Mouse (Mus musculus) liver, embryonic 15.5 days (tissue): ENCODE data around the gene Ptn. TPM values are rescaled to one million over a fixed set of nuclear protein-coding genes. Genes with fewer than 3 reads are reported as not detected.
A peak's percentile ranks its signal among the peaks of the same experiment; 100 is the strongest.

Source experiments
- ATAC-seq: fragments of 200-750 bp; cut with Nextera tagmentation; 2 replicates; pipeline ENCODE4 v1.8.0; 2017; ENCODE audit warnings: moderate number of reproducible peaks, mild to moderate bottlenecking, moderate library complexity; ENCODE audit not compliant: insufficient read depth
- H3K27ac ChIP-seq: fragments of 300-500 bp; sonication (generic); replicated peaks from 2 replicates; pipeline ENCODE4 v1.5.1; 2015; ENCODE audit warnings: mild to moderate bottlenecking, inconsistent platforms
- H3K27me3 ChIP-seq: fragments of 300-500 bp; sonication (generic); 2 replicates; pipeline ENCODE4 v1.6.1; 2015; ENCODE audit warnings: mild to moderate bottlenecking, inconsistent platforms
- H3K36me3 ChIP-seq: fragments of 300-500 bp; sonication (generic); replicated peaks from 2 replicates; pipeline ENCODE4 v1.6.1; 2015; ENCODE audit warnings: moderate library complexity, mild to moderate bottlenecking, inconsistent platforms
- H3K4me1 ChIP-seq: fragments of 300-500 bp; sonication (generic); replicated peaks from 2 replicates; pipeline ENCODE4 v1.6.1; 2015; ENCODE audit warnings: inconsistent platforms
- H3K4me2 ChIP-seq: fragments of 300-500 bp; sonication (generic); 2 replicates; pipeline ENCODE4 v1.6.1; 2015; ENCODE audit warnings: moderate library complexity, mild to moderate bottlenecking, inconsistent platforms
- H3K4me3 ChIP-seq: fragments of 300-500 bp; sonication (generic); replicated peaks from 2 replicates; pipeline ENCODE4 v1.5.1; 2015; ENCODE audit warnings: mild to moderate bottlenecking, inconsistent platforms
- H3K9ac ChIP-seq: fragments of 300-500 bp; sonication (generic); 2 replicates; pipeline ENCODE4 v1.6.1; 2015; ENCODE audit warnings: moderate library complexity, mild to moderate bottlenecking, inconsistent platforms
- H3K9me3 ChIP-seq: fragments of 300-500 bp; sonication (generic); replicated peaks from 2 replicates; pipeline ENCODE4 v1.6.1; 2016; ENCODE audit warnings: inconsistent platforms
- WGBS: fragments of 180-500 bp; shearing (Covaris S2); methylation state at CpG from one replicate; pipeline ENCODE4 v1.1.7; 2015; ENCODE audit warnings: mixed read lengths; ENCODE audit not compliant: insufficient replicate concordance; 5-methylcytosine and 5-hydroxymethylcytosine counted together
- polyA plus RNA-seq: library from polyadenylated mRNA; unstranded; fragments of >200 nt; fragmentation: Nextera tagmentation; extraction: Ambion mirVana; gene quantifications from 2 replicates; pipeline ENCODE4 v1.2.1, GENCODE M21; 2015

Gene Ptn
- polyA plus RNA-seq, 1 experiment from 2014 or later = 14.7 TPM

DNA sequence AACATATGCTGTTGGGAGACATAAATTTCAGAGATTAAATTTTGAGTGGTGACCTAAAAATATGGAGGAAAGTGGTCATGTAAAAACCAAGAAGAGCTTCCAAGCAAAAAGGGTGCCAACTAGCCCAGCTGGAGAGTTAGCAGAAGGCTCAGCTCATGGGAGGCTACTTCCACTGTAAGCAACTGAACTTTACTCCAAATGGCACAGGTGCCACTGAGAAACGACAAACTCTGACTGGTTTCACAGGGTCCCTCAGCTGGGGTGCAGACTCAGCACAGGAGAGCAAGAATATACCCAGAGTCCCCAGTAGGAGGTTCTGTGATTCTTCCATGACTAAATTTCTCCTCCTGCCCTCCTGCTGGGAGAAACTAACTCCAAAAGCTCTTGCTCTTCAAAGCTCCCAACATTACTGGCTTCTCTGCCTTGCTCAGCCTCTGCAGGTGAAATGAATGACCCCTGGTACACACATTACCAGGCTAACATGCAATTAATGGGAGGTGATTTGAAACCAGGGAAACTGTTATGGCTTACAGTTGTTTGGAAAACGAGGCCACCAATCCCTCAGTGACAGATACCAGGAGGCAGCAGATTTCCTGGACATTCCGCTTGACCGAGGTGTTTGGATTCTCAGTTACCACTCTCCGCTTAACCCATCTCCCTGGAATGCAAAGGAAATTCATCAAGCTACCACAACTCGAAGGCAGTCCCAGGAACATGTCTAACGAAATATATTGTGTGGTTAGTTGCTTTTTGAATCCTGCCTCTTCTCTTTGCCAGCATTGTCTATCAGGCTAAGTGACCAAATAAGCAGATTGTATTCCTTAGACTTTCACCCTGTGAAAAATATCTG is 2.9 kb upstream of the Ptn start:
- Histone ChIP-seq H3K9me3 (no peaks in the 10 kb centered on the region), H3K27ac (no peak overlapping the region), H3K9ac (no peak overlapping the region), H3K4me1 (no peaks in the 10 kb centered on the region), H3K4me2 (no peak overlapping the region), H3K27me3 (peaks cover 11% of the 10 kb centered on the region; the same call in 1 of the 2 replicates), H3K4me3 (no peak overlapping the region), H3K36me3 (no peaks in the 10 kb centered on the region)
- WGBS = 45% methylated on average over 7 of the region's 7 CpGs
- ATAC-seq = no peak

DNA sequence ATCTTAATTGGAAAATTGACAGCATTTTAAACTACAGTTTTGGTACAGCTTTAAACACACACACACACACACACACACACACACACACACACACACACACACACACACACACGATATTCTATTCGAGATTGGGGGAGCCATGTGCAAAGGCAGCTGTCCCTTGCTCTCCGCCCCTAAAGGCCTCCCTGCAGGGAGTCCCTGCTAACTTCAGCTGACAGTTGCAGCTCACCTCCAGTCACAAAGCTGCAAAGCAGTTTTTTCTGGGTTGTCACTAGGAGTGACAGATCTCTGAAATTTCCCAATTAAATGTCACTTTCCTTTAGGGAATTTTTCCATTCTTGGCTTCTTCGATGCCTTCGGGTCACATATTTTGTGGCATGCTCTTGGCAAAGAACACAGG is 428 bp upstream of the Ptn start:
- ATAC-seq = no peak
- no peak overlapping the region for H3K9ac ChIP-seq
- no peaks in the 10 kb centered on the region for H3K36me3 ChIP-seq
- no peaks in the 10 kb centered on the region for H3K4me1 ChIP-seq
- H3K27me3 ChIP-seq = peaks cover 11% of the 10 kb centered on the region; the same call in 1 of the 2 replicates
- WGBS = 19% methylated on average over 5 of the region's 5 CpGs
- no peaks in the 10 kb centered on the region for H3K9me3 ChIP-seq
- no peak overlapping the region for H3K4me3 ChIP-seq
- no peak overlapping the region for H3K4me2 ChIP-seq
- no peak overlapping the region for H3K27ac ChIP-seq

DNA sequence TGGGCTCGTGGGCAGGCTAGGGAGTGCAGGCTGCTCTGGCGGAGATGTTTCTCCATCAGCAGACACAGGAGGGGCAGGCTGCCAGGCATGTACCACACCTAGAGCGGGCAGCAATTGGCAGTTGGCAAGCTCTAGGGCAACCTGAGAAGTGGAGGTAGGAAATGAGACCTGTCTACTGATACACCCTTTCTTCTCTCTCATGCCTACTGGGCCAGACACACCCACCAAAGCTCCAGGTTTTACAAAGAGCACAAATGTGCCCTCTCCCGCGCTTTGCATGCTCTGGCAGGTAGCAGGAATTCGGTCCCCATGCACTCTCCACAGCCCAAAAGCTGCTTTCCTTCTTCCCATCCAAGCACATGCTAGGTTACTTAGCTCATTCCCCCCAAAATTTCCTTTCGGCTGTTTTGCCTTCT is 701 bp downstream of the Ptn start:
- no peaks in the 10 kb centered on the region for H3K4me1 ChIP-seq
- peak overlapping the region; percentile 18; the same call in 1 of the 2 replicates for H3K4me3 ChIP-seq
- H3K36me3 ChIP-seq = no peaks in the 10 kb centered on the region
- no peak overlapping the region for H3K27ac ChIP-seq
- H3K27me3 ChIP-seq = peaks cover 11% of the 10 kb centered on the region; the same call in 1 of the 2 replicates
- no peak for ATAC-seq
- 26% methylated on average over 7 of the region's 7 CpGs for WGBS
- no peaks in the 10 kb centered on the region for H3K9me3 ChIP-seq
- peak overlapping the region; percentile 42; the same call in 1 of the 2 replicates for H3K4me2 ChIP-seq
- H3K9ac ChIP-seq = no peak overlapping the region

DNA sequence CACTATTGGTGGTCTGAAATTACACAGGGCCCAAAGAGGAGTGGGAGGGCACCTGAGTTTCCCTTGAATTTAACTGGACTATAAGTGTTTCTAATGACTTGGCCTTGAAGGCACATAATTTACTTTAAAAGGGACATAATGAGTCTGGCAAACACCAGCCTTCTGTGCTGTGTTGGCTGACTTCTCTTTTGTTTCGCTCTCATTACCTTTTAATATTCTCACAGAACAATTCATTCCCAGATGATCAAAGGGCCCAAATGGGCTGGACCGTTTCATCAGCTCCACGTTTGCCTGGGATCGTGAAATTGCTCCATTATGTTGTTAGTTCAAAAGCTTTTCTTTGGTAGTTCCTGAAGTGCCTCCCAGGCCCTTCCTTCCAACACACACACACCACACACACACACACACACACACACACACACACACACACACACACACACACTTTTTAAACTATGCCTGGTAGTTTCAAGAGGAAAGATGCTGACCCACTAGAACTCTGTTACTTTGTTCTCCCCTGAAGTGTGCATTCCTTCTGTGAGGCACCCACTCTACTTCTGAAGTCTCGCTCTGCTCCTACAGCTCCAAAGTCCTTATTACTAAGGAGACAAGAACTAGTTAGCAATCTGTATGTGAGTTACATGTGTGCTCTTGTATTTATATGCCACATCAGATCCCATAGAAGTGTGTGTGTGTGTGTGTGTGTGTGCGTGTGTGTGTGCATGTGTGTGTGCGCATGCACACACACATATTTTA is 1.5 kb downstream of the Ptn start:
- 57% methylated on average over 7 of the region's 7 CpGs for WGBS
- Histone ChIP-seq H3K4me1 (no peaks in the 10 kb centered on the region), H3K27ac (no peak overlapping the region), H3K9ac (no peak overlapping the region), H3K27me3 (peaks cover 11% of the 10 kb centered on the region; the same call in 1 of the 2 replicates), H3K4me2 (no peak overlapping the region), H3K4me3 (no peak overlapping the region), H3K36me3 (no peaks in the 10 kb centered on the region), H3K9me3 (no peaks in the 10 kb centered on the region)
- ATAC-seq = no peak

DNA sequence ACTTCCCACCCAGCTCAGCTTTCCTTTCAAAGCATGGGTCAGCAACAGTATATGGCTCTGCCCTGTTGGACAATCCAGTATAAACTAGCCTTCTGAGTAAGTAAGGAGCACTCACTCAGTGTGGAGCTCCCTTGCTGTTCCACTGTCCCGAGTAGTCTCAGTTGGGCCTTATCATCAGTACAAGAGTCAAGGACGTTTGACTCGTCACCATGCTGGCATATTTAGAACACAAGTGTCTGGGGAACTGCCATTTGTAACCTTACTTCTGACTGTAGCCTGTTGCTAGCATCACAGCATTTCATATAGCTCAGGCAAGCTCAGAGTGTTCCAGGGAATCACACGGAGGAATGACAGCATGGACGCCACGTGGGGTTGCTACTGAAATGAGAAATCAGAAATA is 3.1 kb downstream of the Ptn start:
- H3K27ac ChIP-seq = no peak overlapping the region
- no peak for ATAC-seq
- no peak overlapping the region for H3K9ac ChIP-seq
- no peaks in the 10 kb centered on the region for H3K4me1 ChIP-seq
- no peak overlapping the region for H3K4me2 ChIP-seq
- no peak overlapping the region for H3K4me3 ChIP-seq
- 60% methylated on average over 6 of the region's 6 CpGs for WGBS
- no peaks in the 10 kb centered on the region for H3K36me3 ChIP-seq
- no peaks in the 10 kb centered on the region for H3K9me3 ChIP-seq
- peaks cover 11% of the 10 kb centered on the region; the same call in 1 of the 2 replicates for H3K27me3 ChIP-seq

DNA sequence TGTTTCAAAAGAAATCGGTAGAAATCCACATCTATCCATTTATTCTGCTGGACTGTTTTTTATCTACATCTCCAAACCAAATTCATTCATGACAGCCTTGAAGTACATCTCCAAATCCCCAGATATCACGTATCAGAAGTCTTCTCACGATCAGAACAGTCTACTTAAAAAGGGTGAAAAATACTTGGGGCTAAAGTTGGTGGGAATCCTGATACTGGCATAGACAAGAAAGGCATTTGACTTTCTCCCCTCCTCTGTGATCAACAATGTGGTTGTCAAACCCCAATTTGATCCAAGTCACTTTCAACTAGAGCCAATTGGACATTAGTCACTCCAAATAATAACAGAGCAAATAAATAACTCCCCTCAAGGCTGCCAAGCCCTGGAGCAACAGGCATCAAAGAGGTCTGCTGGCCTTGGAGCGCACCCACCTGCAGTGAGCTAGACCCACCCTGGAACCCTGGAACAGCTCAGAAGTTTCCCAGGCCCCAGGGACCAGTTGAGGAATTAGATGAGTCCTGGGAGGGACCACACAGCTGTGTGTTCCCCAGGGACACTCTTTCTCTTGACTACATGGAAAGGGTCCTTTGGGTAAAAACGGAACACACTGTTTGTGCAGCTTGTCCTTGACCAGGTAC is 9.6 kb downstream of the Ptn start:
- WGBS = 57% methylated on average over 5 of the region's 5 CpGs
- H3K4me3 ChIP-seq = no peak overlapping the region
- H3K9me3 ChIP-seq = no peaks in the 10 kb centered on the region
- H3K27me3 ChIP-seq = no peaks in the 10 kb centered on the region
- ATAC-seq = no peak
- no peaks in the 10 kb centered on the region for H3K4me1 ChIP-seq
- no peak overlapping the region for H3K27ac ChIP-seq
- H3K9ac ChIP-seq = no peak overlapping the region
- H3K36me3 ChIP-seq = no peaks in the 10 kb centered on the region
- no peak overlapping the region for H3K4me2 ChIP-seq

DNA sequence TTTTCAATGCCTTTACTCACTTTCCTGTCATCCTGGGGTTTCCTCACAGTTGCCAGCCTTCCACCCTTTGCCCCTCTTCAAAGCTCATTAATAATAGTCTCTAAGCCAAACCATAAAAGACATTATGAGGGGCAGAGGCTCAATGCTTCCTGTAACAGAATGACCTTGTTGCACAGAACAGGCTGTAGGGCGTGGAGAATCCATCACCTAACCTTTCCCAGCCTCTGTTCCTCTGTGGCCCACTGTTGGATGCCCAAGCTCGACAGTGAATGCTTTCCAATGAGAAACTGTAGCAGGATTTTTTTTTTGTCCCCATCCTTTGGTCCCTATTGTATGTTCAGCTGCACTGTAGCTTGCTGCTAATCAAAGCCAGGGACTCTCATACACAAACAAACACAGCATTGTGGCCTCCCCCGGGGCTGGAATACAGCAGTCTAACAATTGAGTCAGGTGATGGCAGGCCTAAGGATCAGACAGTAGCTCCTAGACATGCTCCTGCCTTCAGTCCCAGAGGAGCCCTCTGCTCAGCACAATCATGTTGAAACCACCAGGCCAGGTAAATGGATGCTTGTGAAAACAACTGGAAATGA is 12.9 kb downstream of the Ptn start:
- no peaks in the 10 kb centered on the region for H3K4me1 ChIP-seq
- no peaks in the 10 kb centered on the region for H3K36me3 ChIP-seq
- no peak overlapping the region for H3K4me2 ChIP-seq
- no peak overlapping the region for H3K9ac ChIP-seq
- H3K27me3 ChIP-seq = no peaks in the 10 kb centered on the region
- H3K9me3 ChIP-seq = no peaks in the 10 kb centered on the region
- no peak for ATAC-seq
- no peak overlapping the region for H3K27ac ChIP-seq
- H3K4me3 ChIP-seq = no peak overlapping the region
- WGBS = 37% methylated on average over 3 of the region's 3 CpGs

DNA sequence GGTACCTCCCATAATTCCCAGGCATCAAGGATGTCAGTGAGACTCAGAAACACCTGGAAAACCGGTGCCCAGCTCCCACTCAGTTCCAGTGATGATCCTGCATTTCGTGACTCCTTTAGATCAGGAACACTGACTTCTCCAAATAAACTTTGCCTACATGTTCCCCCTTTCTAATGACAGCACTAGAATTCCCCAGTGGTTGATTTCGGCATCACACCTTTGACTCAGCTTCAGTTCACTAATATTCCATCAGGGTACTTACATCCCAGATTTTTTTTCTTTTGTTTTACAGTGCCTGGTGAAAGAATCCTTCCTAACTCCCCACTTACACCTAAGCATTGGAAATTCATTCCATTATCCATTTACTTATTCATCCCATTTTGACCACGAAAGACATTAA is 15.5 kb downstream of the Ptn start:
- H3K4me2 ChIP-seq = no peak overlapping the region
- WGBS = 52% methylated on average over 4 of the region's 4 CpGs
- H3K4me1 ChIP-seq = no peaks in the 10 kb centered on the region
- no peak for ATAC-seq
- no peaks in the 10 kb centered on the region for H3K27me3 ChIP-seq
- H3K36me3 ChIP-seq = no peaks in the 10 kb centered on the region
- no peaks in the 10 kb centered on the region for H3K9me3 ChIP-seq
- no peak overlapping the region for H3K4me3 ChIP-seq
- no peak overlapping the region for H3K9ac ChIP-seq
- no peak overlapping the region for H3K27ac ChIP-seq

DNA sequence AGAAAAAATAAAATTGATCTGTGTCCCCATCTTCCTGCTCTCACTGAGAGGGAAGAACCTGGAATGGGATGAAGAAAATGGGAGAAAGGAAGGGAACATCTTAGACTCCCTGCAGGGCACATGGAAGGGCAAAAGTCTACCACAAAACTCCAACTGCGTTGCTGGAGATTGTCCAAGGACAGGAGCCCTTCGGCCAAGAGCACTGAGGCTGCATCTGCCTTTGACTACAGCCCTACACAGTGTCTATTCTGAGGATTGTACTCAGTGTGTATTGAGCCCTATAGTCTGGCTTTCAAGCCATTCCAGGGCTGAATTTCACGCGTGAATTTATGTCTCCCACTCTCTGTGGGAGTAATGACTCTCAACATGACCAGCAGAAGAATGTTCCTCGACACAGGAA is 16.2 kb downstream of the Ptn start:
- Histone ChIP-seq H3K4me2 (no peak overlapping the region), H3K4me3 (no peak overlapping the region), H3K9me3 (no peaks in the 10 kb centered on the region), H3K36me3 (no peaks in the 10 kb centered on the region), H3K27ac (no peak overlapping the region), H3K9ac (no peak overlapping the region), H3K4me1 (no peaks in the 10 kb centered on the region), H3K27me3 (no peaks in the 10 kb centered on the region)
- ATAC-seq = no peak
- 49% methylated on average over 5 of the region's 5 CpGs for WGBS

DNA sequence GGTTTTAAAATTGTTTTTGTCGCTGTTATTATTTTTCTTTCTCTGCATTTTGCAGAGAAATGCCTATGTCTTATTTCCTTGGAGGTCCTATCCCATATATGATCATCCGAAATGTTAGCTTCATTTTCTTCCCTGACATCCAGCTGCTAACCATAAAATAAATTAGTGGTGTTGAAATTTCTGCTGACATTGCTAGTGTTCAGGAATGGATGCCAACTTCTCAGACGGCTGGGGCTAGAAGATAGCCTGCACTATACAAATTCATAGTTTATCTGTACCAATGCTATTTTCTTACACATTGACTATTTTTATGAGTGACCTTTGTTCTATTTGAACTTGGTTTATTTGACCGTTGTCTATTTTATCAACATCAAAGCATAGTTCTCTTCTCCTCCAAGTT is 20.8 kb downstream of the Ptn start:
- no peaks in the 10 kb centered on the region for H3K4me1 ChIP-seq
- WGBS = 56% methylated on average over 4 of the region's 4 CpGs
- H3K27ac ChIP-seq = no peak overlapping the region
- no peak overlapping the region for H3K4me3 ChIP-seq
- no peak overlapping the region for H3K4me2 ChIP-seq
- no peaks in the 10 kb centered on the region for H3K9me3 ChIP-seq
- no peaks in the 10 kb centered on the region for H3K27me3 ChIP-seq
- no peak for ATAC-seq
- H3K36me3 ChIP-seq = no peaks in the 10 kb centered on the region
- no peak overlapping the region for H3K9ac ChIP-seq
